Mouse (Mus musculus) stomach, embryonic 16.5 days (tissue): ENCODE measurements around the gene Mettl16. TPM values are rescaled to one million over a fixed set of nuclear protein-coding genes. Genes with fewer than 3 reads are reported as not detected.

Experiments used
- ATAC-seq: fragments of 200-750 bp; cut with Nextera tagmentation; 2 replicates; pipeline ENCODE4 v1.8.0; 2017; ENCODE audit warnings: moderate number of reproducible peaks, moderate TSS enrichment; ENCODE audit not compliant: insufficient read depth, low FRiP score
- H3K27ac ChIP-seq: fragments of 300-500 bp; sonication (generic); 2 replicates; pipeline ENCODE4 v1.5.1; 2014; ENCODE audit warnings: low read length
- H3K27me3 ChIP-seq: fragments of 300-500 bp; sonication (generic); 2 replicates; pipeline ENCODE4 v1.6.1; 2014; ENCODE audit warnings: low read length, control low read depth, mixed read lengths; ENCODE audit not compliant: control insufficient read depth, insufficient read depth
- H3K36me3 ChIP-seq: fragments of 300-500 bp; sonication (generic); 2 replicates; pipeline ENCODE4 v1.6.1; 2014; ENCODE audit warnings: low read length; ENCODE audit not compliant: control insufficient read depth, insufficient read depth
- H3K4me1 ChIP-seq: fragments of 300-500 bp; sonication (generic); 2 replicates; pipeline ENCODE4 v1.6.1; 2014; ENCODE audit warnings: low read length, control low read depth, mixed read lengths; ENCODE audit not compliant: control insufficient read depth, insufficient read depth
- H3K4me2 ChIP-seq: fragments of 300-500 bp; sonication (generic); 2 replicates; pipeline ENCODE4 v1.6.1; 2014; ENCODE audit warnings: low read depth, low read length, mixed read lengths
- H3K4me3 ChIP-seq: fragments of 300-500 bp; sonication (generic); replicated peaks from 2 replicates; pipeline ENCODE4 v1.5.1; 2014; ENCODE audit warnings: mild to moderate bottlenecking, low read length
- H3K9ac ChIP-seq: fragments of 300-500 bp; sonication (generic); 2 replicates; pipeline ENCODE4 v1.6.1; 2014; ENCODE audit warnings: low read length
- H3K9me3 ChIP-seq: fragments of 300-500 bp; sonication (generic); replicated peaks from 2 replicates; pipeline ENCODE4 v1.6.1; 2016; ENCODE audit warnings: low read length, control low read depth; ENCODE audit not compliant: control insufficient read depth
- WGBS: fragments of 180-500 bp; shearing (Covaris S2); extraction: QIAGEN DNeasy Blood & Tissue Kit; methylation state at CpG from one replicate; pipeline ENCODE4 v1.1.7; 2014; 5-methylcytosine and 5-hydroxymethylcytosine counted together
- polyA plus RNA-seq: library from polyadenylated mRNA; unstranded; fragments of >200 nt; fragmentation: Nextera tagmentation; extraction: Ambion mirVana; gene quantifications from 2 replicates; pipeline ENCODE4 v1.2.1, GENCODE M21; 2015

Mettl16 gene
- polyA plus RNA-seq, 1 experiment from 2014 or later = 41.8 TPM

DNA sequence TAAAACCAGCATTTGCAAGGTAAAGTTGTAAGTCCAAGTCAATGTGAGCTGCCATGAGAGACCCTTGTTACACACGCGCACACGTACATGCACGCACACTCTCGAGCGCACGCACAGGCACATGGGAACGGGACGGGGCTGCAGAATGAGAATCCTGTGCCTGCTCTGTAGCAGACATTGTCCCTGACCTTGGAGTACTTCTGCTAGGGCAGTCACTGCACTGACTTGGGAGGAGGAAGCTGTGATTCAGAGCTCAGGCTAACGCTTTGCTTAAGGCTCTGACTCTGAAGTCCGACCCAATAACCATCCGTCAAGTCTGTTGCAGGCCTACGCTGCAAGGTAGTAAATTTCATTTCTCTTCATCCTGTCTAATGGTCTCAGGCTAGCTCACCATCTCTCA is 21.4 kb upstream of the Mettl16 start:
- Histone ChIP-seq H3K4me1 (no peaks in the 10 kb centered on the region), H3K4me3 (no peak overlapping the region), H3K27ac (no peak overlapping the region), H3K9ac (no peak overlapping the region), H3K27me3 (no peaks in the 10 kb centered on the region), H3K9me3 (no peaks in the 10 kb centered on the region), H3K36me3 (no peaks in the 10 kb centered on the region), H3K4me2 (no peak overlapping the region)
- 83% methylated on average over 13 of the region's 13 CpGs for WGBS
- no peak for ATAC-seq

DNA sequence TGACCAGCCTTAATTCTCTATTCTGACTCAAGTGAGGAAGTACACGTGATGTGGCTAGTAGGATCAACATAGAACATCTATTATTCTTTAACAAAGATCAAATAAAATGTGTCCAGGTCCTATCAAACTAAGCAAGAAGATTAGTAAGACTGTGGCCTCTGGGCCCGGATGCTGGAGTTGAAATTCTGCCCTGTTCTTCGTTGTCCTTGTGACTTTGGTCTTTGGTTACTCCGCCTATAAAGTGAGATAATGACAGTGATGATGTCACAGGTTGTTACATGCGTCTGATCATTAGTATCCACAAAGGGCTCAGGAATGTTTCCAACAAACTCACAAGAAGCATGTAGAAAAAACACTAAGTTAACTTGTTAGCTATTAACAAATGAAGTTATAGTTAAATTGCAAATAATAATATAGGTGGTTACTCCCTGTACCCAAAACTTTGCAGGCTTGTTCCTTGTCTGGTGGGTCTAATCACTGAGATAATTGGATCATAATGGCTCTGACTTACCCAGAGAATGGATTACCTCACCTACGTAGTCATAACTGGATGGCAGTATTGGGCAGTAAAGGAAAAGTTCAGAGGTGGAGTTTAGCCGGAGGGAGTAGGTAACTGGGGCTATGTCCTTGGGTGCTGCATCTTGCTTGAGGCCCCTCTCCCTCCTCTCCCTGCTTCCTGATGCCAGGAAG is 19.8 kb upstream of the Mettl16 start:
- H3K9me3 ChIP-seq = no peaks in the 10 kb centered on the region
- whole genome bisulfite sequencing = 82% methylated on average over 7 of the region's 7 CpGs
- no peaks in the 10 kb centered on the region for H3K27me3 ChIP-seq
- H3K9ac ChIP-seq = no peak overlapping the region
- H3K4me1 ChIP-seq = no peaks in the 10 kb centered on the region
- H3K4me2 ChIP-seq = no peak overlapping the region
- no peak overlapping the region for H3K27ac ChIP-seq
- no peak for ATAC-seq
- no peaks in the 10 kb centered on the region for H3K36me3 ChIP-seq
- no peak overlapping the region for H3K4me3 ChIP-seq

DNA sequence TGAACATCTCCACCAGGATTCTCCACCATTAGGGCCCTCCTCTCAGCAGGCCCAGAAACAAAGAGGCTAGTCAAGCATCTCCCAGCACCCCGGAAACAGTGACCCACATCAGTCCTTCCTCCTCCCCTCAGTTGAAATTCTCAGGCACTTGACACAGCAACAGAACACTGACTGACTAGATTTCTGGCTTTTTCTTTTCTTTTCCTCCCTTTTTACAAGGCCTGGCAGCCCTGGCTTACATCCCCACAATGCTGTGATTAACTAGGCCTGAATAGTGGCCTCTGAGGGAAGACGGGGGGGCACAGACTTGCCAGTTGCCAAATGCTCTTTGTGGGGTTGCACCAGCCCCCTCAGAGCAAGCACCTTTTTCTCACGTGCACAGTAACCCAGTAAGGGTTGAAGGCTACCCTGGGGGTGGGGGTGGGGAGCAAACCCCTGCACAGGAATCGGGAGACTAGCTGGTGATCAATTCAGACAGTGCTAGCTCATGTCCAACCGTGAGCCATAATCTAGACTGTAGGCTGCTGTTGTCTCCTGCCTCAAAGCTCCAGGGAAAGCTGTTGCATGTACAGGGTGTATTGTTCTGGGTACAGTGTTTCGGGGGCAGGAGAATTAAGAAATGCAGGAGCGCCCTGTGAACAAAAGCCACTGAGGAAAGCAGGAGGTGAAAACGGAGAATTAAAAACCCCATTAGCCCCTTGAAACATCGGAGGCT is 19.1 kb upstream of the Mettl16 start:
- no peak overlapping the region for H3K27ac ChIP-seq
- no peaks in the 10 kb centered on the region for H3K27me3 ChIP-seq
- H3K4me1 ChIP-seq = no peaks in the 10 kb centered on the region
- 67% methylated on average over 9 of the region's 9 CpGs for WGBS
- H3K4me2 ChIP-seq = no peak overlapping the region
- no peak overlapping the region for H3K4me3 ChIP-seq
- H3K9ac ChIP-seq = no peak overlapping the region
- H3K36me3 ChIP-seq = no peaks in the 10 kb centered on the region
- no peak for ATAC-seq
- no peaks in the 10 kb centered on the region for H3K9me3 ChIP-seq

DNA sequence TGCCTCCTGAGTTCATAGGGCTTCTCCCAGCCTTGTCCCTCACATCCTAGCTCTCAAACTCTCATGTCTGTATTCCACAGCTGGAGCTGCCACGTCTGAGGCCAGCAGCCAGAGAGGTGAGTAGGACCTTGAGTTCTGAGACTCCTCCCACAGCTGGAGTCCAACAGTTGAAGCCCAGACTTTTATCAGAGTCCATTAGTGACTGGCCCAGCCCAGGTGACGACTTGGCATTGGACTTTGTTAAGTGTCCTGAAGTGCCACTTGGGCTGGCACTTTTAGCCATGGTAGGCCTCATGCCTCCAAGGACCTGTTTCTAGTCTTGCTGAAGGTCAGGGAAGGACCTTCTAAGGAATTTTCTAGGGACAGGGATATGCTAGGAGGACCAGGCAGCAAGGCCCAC is 14.0 kb upstream of the Mettl16 start:
- H3K27me3 ChIP-seq = no peaks in the 10 kb centered on the region
- no peak for ATAC-seq
- H3K9me3 ChIP-seq = no peaks in the 10 kb centered on the region
- no peaks in the 10 kb centered on the region for H3K36me3 ChIP-seq
- H3K4me3 ChIP-seq = no peak overlapping the region
- H3K4me2 ChIP-seq = no peak overlapping the region
- H3K27ac ChIP-seq = no peak overlapping the region
- no peak overlapping the region for H3K9ac ChIP-seq
- H3K4me1 ChIP-seq = no peaks in the 10 kb centered on the region
- 44% methylated on average over 2 of the region's 2 CpGs for WGBS

- Histone ChIP-seq H3K9me3 (no peaks in the 10 kb centered on the region), H3K4me3 (no peak overlapping the region), H3K27ac (no peak overlapping the region), H3K4me1 (no peaks in the 10 kb centered on the region), H3K36me3 (no peaks in the 10 kb centered on the region), H3K4me2 (no peak overlapping the region), H3K27me3 (no peaks in the 10 kb centered on the region), H3K9ac (no peak overlapping the region)
- 62% methylated on average over 12 of the region's 12 CpGs for WGBS
- ATAC-seq = no peak
These were observed 9.5 kb upstream of the Mettl16 start for GRCm38 (mm10) chr11:74761011-74761705.

GRCm38 (mm10) chr11:74763960-74764625 is 6.5 kb upstream of the Mettl16 start:
- WGBS = 69% methylated on average over 10 of the region's 10 CpGs
- Histone ChIP-seq H3K4me3 (no peak overlapping the region), H3K9ac (no peak overlapping the region), H3K9me3 (no peaks in the 10 kb centered on the region), H3K36me3 (no peaks in the 10 kb centered on the region), H3K27ac (no peak overlapping the region), H3K4me1 (no peaks in the 10 kb centered on the region), H3K4me2 (no peak overlapping the region), H3K27me3 (no peaks in the 10 kb centered on the region)
- ATAC-seq = no peak

GRCm38 (mm10) chr11:74767469-74767868 is 3.2 kb upstream of the Mettl16 start:
- Histone ChIP-seq H3K9ac (no peak overlapping the region), H3K27ac (no peak overlapping the region), H3K9me3 (no peaks in the 10 kb centered on the region), H3K4me2 (no peak overlapping the region), H3K4me1 (peaks cover 12% of the 10 kb centered on the region), H3K36me3 (no peaks in the 10 kb centered on the region), H3K27me3 (no peaks in the 10 kb centered on the region), H3K4me3 (no peak overlapping the region)
- ATAC-seq = no peak
- 91% methylated on average over 4 of the region's 4 CpGs for WGBS

DNA sequence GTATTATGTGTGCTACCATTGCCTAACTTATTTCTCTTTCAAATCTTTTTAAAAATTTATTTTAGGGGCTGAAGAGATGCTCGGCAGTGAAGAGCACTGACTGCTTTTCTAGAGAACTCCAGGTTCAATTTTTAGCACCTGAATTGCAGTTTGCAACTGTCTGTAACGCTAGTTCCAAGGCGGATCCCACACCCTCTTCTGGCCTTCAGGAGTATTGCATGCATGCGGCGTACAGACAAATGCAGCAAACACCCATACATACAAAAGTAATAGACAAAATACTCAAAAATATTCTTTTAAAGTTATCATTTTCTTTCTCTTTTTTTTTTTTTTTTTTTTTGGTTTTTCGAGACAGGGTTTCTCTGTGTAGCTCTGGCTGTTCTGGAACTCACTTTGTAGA is 2.6 kb upstream of the Mettl16 start:
- H3K27ac ChIP-seq = no peak overlapping the region
- H3K9ac ChIP-seq = no peak overlapping the region
- no peak for ATAC-seq
- 38% methylated on average over 6 of the region's 6 CpGs for WGBS
- H3K9me3 ChIP-seq = no peaks in the 10 kb centered on the region
- no peak overlapping the region for H3K4me3 ChIP-seq
- H3K4me1 ChIP-seq = peaks cover 12% of the 10 kb centered on the region
- H3K27me3 ChIP-seq = no peaks in the 10 kb centered on the region
- H3K36me3 ChIP-seq = no peaks in the 10 kb centered on the region
- H3K4me2 ChIP-seq = no peak overlapping the region

DNA sequence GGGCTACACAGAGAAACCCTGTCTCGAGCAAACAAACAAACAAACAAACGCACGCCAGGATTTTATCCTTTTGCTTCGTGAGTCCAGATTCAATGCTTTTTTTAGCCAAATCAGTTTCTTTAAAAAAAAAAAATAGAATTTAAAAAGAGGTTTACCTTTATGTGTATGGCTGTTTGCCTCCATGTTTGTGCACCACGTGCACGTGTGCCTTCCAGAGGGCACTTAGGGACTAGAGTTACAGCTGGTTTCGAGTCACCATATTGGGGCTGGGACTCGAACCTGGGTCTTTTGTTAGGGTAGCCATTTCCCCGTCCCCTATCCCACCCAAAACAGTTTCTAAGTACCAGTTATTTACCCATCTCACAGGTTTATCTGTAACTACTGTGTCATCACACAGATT is 593 bp upstream of the Mettl16 start:
- peak overlapping the region; percentile 68 for H3K4me2 ChIP-seq
- peak overlapping the region; percentile 61; the same call in 1 of the 2 replicates for H3K27ac ChIP-seq
- H3K4me1 ChIP-seq = peaks cover 12% of the 10 kb centered on the region
- WGBS = 78% methylated on average over 9 of the region's 9 CpGs
- no peaks in the 10 kb centered on the region for H3K27me3 ChIP-seq
- no peaks in the 10 kb centered on the region for H3K9me3 ChIP-seq
- H3K4me3 ChIP-seq = peak overlapping the region; percentile 73
- H3K9ac ChIP-seq = peak overlapping the region; percentile 82
- peaks cover 9% of the 10 kb centered on the region for H3K36me3 ChIP-seq
- ATAC-seq = no peak
